Mouse (Mus musculus) small intestine, adult 2 months (tissue): ENCODE data around the gene Zfp619. TPM values are rescaled to one million over a fixed set of nuclear protein-coding genes. Genes with fewer than 3 reads are reported as not detected.
A peak's percentile ranks its signal among the peaks of the same experiment; 100 is the strongest.

Experiments used
- H3K27ac ChIP-seq: fragments of 200-500 bp; 2 replicates; pipeline ENCODE4 v1.5.1; 2012; ENCODE audit warnings: low read depth, low read length, control low read depth, inconsistent platforms; ENCODE audit not compliant: insufficient read depth
- H3K27me3 ChIP-seq: fragments of 200-500 bp; 2 replicates; pipeline ENCODE4 v1.6.1; 2012; ENCODE audit warnings: mild to moderate bottlenecking, moderate library complexity, low read length, inconsistent platforms; ENCODE audit not compliant: control insufficient read depth, insufficient read depth
- H3K36me3 ChIP-seq: fragments of 200-500 bp; 2 replicates; pipeline ENCODE4 v1.6.1; 2012; ENCODE audit warnings: mild to moderate bottlenecking, low read length, control low read depth, inconsistent platforms; ENCODE audit not compliant: control insufficient read depth, insufficient read depth
- H3K4me1 ChIP-seq: fragments of 200-500 bp; 2 replicates; pipeline ENCODE4 v1.6.1; 2012; ENCODE audit warnings: low read length, inconsistent platforms, mixed read lengths; ENCODE audit not compliant: control insufficient read depth, insufficient read depth, insufficient read length
- H3K4me3 ChIP-seq: fragments of 200-500 bp; 2 replicates; pipeline ENCODE4 v1.5.1; 2012; ENCODE audit warnings: low read depth, mild to moderate bottlenecking, control low read depth, inconsistent platforms, low read length, moderate library complexity
- CTCF ChIP-seq: fragments of 200-500 bp; IDR thresholded peaks from 2 replicates; pipeline ENCODE4 v1.5.1; 2012; ENCODE audit warnings: low read depth, mild to moderate bottlenecking, control low read depth, inconsistent platforms, low read length, moderate library complexity, mixed read lengths; ENCODE audit not compliant: insufficient replicate concordance, insufficient read length; ENCODE audit errors: extremely low read depth
- POLR2A ChIP-seq: fragments of 200-500 bp; IDR thresholded peaks from 2 replicates; pipeline ENCODE4 v1.6.1; 2012; ENCODE audit warnings: low read depth, mild to moderate bottlenecking, control low read depth, inconsistent platforms, low read length, moderate library complexity
- WGBS: fragments of 180-500 bp; shearing (Covaris S2); methylation state at CpG from one replicate; pipeline ENCODE4 v1.1.7; 2018; 5-methylcytosine and 5-hydroxymethylcytosine counted together
- polyA plus RNA-seq: library from polyadenylated mRNA; depleted of rRNA; stranded (reverse); fragments of >200 nt; gene quantifications from 2 replicates; pipeline ENCODE4 v1.2.3, GENCODE M21; 2012

Zfp619 gene
- polyA plus RNA-seq, 1 experiment: 0.04 TPM

DNA sequence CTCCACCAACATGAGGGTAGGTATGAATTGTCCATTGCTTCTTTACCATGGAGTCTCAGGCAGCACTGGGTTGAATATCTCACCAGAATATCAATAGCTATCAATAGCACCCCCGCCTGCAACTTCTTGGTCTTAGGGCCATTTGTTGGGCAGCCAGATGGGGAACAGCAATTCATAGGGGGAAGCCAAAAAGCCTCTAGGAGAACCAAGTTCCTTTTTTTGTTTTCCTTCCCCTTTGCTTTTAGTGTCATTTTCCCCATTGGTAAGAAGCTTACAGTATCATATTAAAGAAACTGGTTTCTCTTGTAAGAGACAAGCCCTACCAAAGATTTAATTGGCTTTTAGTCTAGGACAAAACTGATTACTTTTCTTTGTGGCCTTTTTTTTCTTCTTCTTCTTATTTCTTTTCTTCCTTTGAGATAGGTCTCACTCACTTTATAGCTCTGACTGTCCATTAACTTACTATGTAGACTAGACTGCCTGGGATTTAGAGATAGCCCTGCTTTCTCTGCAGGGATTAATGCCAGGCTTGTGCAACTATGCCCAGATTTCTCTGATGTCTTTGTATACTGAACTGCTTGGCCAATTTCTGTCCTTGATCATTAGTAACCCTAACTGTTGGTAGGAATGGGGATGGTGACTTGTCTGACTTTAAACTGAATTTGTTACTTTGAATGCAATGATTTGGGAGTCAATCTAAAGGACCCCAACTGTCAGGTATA lies 6.3 kb downstream of the Zfp619 start:
- Histone ChIP-seq H3K27me3 (no peaks in the 10 kb centered on the region), H3K4me3 (no peak overlapping the region), H3K36me3 (no peaks in the 10 kb centered on the region), H3K4me1 (no peaks in the 10 kb centered on the region), H3K27ac (no peak overlapping the region)
- TF ChIP-seq CTCF (no peak), POLR2A (no peak)
- WGBS: 79% methylated on average over 1 of the region's 1 CpGs

DNA sequence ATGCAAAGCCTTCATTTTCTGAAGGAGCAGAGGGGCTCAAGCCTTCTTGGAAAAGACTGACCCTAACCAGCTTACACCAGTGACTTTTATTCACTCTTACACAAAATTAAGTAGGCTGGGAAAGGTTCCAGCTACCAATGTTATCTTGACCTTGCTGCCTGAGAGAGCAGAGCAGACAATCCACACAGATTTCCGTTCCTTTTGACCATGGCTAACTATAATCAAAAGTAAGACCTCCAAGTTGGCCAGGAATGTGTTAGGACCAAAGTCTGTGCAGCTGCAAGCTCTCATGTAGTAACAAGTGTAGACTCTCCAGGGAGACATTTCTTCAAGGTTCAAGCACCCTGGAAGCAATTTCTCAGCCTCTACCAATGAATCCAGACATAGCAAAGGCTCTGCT lies 25.6 kb downstream of the Zfp619 start:
- TF ChIP-seq POLR2A (no peak), CTCF (no peak)
- H3K4me1 ChIP-seq: no peaks in the 10 kb centered on the region
- H3K27me3 ChIP-seq: no peaks in the 10 kb centered on the region
- WGBS: 77% methylated on average over 1 of the region's 1 CpGs
- no peak overlapping the region for H3K4me3 ChIP-seq
- no peak overlapping the region for H3K27ac ChIP-seq
- H3K36me3 ChIP-seq: no peaks in the 10 kb centered on the region

DNA sequence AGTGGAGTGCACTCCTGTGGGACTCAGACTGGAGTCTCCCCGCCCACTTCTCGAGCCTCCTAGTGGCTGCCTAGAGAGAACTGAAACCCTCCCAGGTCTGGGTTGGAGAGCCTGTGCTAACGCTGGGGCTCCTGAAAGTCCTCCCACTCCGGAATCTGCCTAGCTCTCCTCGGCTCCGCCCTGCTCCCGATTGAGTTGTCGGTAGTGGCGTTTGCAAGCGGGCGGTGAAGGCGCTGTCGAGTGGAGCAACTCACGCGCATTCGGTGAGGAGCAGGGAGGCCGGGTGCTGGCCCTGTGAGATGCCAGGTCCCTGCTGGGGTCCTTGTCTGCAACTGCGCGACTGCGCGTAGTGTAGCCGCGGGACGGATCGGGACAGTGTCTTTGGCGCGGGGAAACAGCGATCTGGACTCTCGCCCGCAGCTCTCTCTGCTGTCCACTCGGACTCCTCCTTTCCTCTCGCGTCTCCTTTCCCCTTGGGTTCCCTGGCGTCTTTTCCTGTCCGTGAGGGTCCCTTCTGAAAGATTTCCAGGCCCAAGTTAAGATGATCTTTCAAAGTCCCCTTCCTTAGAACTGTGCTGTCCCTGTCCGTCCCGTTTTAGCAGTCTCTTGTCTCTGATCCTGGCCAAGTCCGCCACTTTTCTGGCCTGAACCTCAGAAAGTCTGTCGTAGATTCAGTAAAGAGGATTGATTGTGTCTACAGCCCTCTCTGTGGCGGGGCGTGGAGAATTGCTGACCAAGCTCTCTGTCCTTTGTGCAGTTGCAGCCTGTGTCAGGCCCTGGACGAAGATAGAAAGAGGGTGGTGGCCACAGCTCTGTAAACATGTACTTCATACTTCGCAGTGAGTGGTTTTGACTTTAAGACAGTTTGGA lies 26.9 kb downstream of the Zfp619 start:
- Histone ChIP-seq H3K27me3 (no peaks in the 10 kb centered on the region), H3K4me3 (peak overlapping the region; percentile 92), H3K36me3 (no peaks in the 10 kb centered on the region), H3K4me1 (no peaks in the 10 kb centered on the region), H3K27ac (peak overlapping the region; percentile 89)
- WGBS: under 1% methylated on average over 43 of the region's 43 CpGs
- TF ChIP-seq CTCF (peak; percentile 59; the same call in 1 of the 2 replicates), POLR2A (peak; percentile 64)

DNA sequence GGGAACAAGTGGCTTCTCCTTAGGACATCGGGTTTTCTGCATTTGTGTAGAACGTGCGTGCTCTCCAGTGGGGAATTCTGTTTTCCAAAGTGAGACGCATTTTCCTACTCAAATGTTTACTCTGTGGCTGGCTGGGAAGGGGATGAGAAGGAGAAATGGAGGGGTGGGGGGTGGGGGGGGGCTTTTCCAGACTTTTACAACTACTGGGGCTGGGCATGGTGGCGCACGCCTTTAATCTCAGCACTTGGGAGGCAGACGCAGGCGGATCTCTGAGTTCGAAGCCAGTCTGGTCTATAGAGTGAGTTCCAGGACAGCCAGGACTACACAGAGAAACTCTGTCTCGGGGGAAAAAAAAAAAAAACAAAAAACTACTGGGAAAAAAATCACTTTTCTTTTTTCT lies 27.6 kb downstream of the Zfp619 start:
- TF ChIP-seq POLR2A (no peak), CTCF (no peak)
- Histone ChIP-seq H3K36me3 (no peaks in the 10 kb centered on the region), H3K27ac (peak overlapping the region; percentile 89), H3K4me3 (no peak overlapping the region), H3K27me3 (no peaks in the 10 kb centered on the region), H3K4me1 (no peaks in the 10 kb centered on the region)
- 20% methylated on average over 10 of the region's 10 CpGs for WGBS

DNA sequence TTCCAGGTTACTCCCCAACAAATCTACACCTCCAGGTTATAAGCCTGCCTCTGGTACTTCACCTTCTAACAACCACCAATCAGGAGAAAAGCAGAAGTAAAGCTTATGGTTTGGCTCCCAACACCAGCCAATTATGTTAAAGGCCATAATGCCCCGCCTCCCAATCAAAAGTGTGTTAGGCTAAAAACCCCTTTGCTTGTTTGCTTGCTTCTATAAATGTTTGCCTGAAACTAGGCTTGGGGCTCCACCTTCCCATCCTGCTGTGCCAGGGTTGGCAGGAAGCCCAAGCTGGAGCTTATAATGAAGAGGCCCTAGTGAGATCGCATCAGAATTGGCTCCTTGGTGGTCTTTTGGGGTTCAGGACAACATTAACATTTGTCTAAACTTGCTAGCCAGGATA lies 31.8 kb downstream of the Zfp619 start:
- peaks cover 5% of the 10 kb centered on the region; the same call in 1 of the 2 replicates for H3K4me1 ChIP-seq
- no peak overlapping the region for H3K4me3 ChIP-seq
- WGBS: 61% methylated on average over 2 of the region's 2 CpGs
- TF ChIP-seq CTCF (no peak), POLR2A (no peak)
- no peaks in the 10 kb centered on the region for H3K27me3 ChIP-seq
- no peaks in the 10 kb centered on the region for H3K36me3 ChIP-seq
- no peak overlapping the region for H3K27ac ChIP-seq

DNA sequence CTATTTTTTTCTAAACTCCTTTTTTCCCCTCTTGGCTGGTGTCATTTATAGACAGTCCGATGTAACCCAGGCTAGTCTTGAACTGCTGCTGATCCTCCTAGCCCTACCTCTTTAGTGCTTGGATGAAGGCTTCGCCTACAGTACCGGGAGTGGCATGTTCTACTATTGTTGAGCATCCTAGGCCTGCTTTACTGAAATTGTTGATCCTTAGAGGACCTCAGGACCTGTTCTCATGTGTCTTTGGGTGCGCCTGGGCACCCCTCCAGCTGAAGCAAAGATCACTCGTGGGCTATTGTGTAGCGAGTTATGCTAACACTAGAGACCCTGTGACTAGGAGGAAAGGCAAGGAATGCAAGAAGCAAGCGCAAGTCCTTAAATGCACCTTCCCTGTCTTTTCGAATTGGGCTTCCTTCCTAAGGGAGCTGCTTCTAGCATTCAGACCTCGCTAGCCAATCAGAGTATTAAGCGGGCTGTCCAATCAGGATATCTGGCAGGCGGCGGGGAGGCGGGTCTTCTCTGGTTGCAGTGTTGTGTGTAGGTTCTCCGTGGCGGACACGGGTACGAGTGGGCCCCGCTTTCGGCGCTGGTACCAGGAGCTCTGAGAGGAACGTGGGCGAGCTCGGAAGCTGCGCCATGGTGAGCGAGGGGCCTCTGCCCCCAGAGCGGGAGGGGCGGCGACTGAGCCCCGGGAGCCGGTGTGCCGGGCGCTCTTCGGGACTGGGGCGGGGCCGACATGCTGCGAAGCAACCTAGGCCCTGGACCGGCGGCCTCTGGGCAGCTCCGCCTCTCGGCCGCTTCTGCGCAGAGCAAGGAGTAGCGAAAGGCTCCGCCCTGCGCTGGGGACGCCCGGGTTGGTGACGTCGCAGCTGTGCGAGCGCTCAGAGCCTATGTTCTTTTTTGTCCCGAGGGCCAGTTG lies 34.7 kb downstream of the Zfp619 start:
- WGBS: 2% methylated on average over 52 of the region's 52 CpGs
- H3K27ac ChIP-seq: peak overlapping the region; percentile 83
- TF ChIP-seq POLR2A (peak; percentile 56), CTCF (0 out of 2 replicates have a peak, but pooled peaks have one; percentile 20)
- peaks cover 7% of the 10 kb centered on the region; the same call in 1 of the 2 replicates for H3K4me1 ChIP-seq
- H3K36me3 ChIP-seq: peaks cover 2% of the 10 kb centered on the region; the same call in 1 of the 2 replicates
- no peaks in the 10 kb centered on the region for H3K27me3 ChIP-seq
- H3K4me3 ChIP-seq: peak overlapping the region; percentile 90
